Mouse (Mus musculus) Patski (cell line): ENCODE measurements at regions not wholly inside any gene's neighbourhood (a gene's known extent, or its start where the extent isn't known, plus 50 kb on each side); places are given as distances from the start of the nearest gene placed in this dataset.
"Not testable (repeated sequence)": the region's sequence is repeated elsewhere in the genome, so short reads cannot be mapped to it uniquely, and the experiment has no call there.

Experiments
- ATAC-seq: fragments of 100-300 bp; one replicate; pipeline ENCODE4 v1.8.0; 2021
- CTCF ChIA-PET: fragments of 350-600 bp; sonication (Branson Sonifier 250); formaldehyde crosslinking; loops from one replicate; lab custom pipeline; 2022; ENCODE audit warnings: inconsistent platforms; lab: Charles Lee
- POLR2A ChIA-PET: fragments of 350-600 bp; sonication (Branson Sonifier 250); formaldehyde crosslinking; loops from one replicate; lab custom pipeline; 2022; ENCODE audit warnings: antibody characterized with exemption, inconsistent platforms; lab: Charles Lee
- DNase-seq: peaks from one replicate; pipeline ENCODE4 v3.0.0-alpha.2; 2011; ENCODE audit warnings: low read depth, low spot score
- H3K27me3 ChIP-seq: fragments of 371-371 bp; one replicate; pipeline ENCODE4 v1.5.1; 2021
- CTCF ChIP-seq: fragments of 100-300 bp; IDR thresholded peaks from one replicate; pipeline ENCODE4 v1.5.1; 2021
- in situ Hi-C: fragments of 300-500 bp; cut with MboI; formaldehyde crosslinking; loops from 3 replicates; pipeline ENCODE4 v1.11.1; 2018; ENCODE audit warnings: low pct_unique_long_range_greater_than_20kb, mixed read lengths

GRCm38 (mm10) chr15:5846571-5846970 is 453.0 kb upstream of the Dab2 start:
- DNase-seq (no peak), ATAC-seq (no peak)
- in situ Hi-C loops: no loop called here
- ChIA-PET CTCF (no interaction called here), POLR2A (no interaction called here)
- no peak for TF ChIP-seq CTCF
- H3K27me3 ChIP-seq: no peaks in the 10 kb centered on the region

GRCm38 (mm10) chr15:5847413-5848100 is 452.0 kb upstream of the Dab2 start:
- in situ Hi-C loops: no loop called here
- DNase-seq (no peak), ATAC-seq (no peak)
- H3K27me3 ChIP-seq: no peaks in the 10 kb centered on the region
- POLR2A ChIA-PET: no interaction called here
- no peak for TF ChIP-seq CTCF
- CTCF ChIA-PET: interaction anchor here (1.1 kb wide), 1 partner anchor 12 kb away, joined by 5 read pairs; no protein-coding TSS in a partner anchor

DNA sequence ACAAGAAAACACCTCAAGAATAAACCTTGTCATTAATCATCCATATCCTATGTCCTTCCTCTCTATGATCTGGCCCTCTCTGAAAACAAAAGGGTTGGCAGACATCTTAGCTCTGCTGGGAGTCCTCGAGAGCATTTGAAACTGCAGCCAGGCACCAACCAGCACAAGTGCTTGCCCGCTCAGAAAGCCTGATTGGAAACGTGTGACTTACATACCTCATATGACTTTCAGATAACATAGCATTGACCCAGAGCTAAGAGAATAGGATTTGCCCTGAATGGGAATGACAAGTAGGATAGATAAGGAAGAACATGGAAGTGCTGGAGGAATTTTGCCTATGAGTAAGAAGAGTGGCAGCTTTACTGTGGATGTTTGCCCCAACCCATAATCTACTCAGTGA is 447.1 kb upstream of the Dab2 start:
- DNase-seq (no peak), ATAC-seq (no peak)
- TF ChIP-seq CTCF: no peak
- ChIA-PET CTCF (no interaction called here), POLR2A (no interaction called here)
- H3K27me3 ChIP-seq: no peaks in the 10 kb centered on the region
- in situ Hi-C loops: no loop called here

DNA sequence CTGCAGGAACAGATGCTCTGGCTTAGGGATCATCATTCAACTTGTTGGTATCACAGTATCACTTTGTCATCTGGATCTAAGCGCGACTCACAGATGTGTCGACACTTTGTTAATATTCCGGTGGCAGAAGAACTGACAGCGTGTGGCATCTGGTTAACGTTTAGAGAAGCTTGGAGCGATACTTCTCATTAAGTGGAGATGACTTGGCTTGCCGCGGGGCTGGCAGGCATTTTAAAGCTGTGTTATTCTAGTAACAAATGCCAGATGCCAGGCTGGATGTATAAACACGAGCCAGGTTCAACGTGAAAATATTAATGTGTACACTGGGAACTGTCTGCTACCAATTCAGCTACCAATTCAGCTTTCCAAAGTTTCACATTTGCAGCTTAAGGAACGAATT is 430.3 kb upstream of the Dab2 start:
- DNase-seq: no peak
- no peak for TF ChIP-seq CTCF
- ChIA-PET POLR2A (no interaction called here), CTCF (interaction anchor here (1.0 to 1.6 kb wide), 2 partner anchors 10 to 212 kb away, joined by 3 read pairs; no protein-coding TSS in a partner anchor)
- in situ Hi-C loops: no loop called here
- ATAC-seq: no peak
- no peaks in the 10 kb centered on the region for H3K27me3 ChIP-seq

- CTCF ChIA-PET: interaction anchor here (1.0 to 1.6 kb wide), 2 partner anchors 10 to 211 kb away, joined by 3 read pairs; no protein-coding TSS in a partner anchor
- no peaks in the 10 kb centered on the region for H3K27me3 ChIP-seq
- in situ Hi-C loops: no loop called here
- TF ChIP-seq CTCF: no peak
- DNase-seq: no peak
- POLR2A ChIA-PET: no interaction called here
- no peak for ATAC-seq
These were observed 429.7 kb upstream of the Dab2 start for GRCm38 (mm10) chr15:5869866-5870265.

- ChIA-PET POLR2A (no interaction called here), CTCF (no interaction called here)
- H3K27me3 ChIP-seq: no peaks in the 10 kb centered on the region
- no peak for TF ChIP-seq CTCF
- no peak for ATAC-seq
- no peak for DNase-seq
- in situ Hi-C loops: no loop called here
These were observed 427.5 kb upstream of the Dab2 start for GRCm38 (mm10) chr15:5872042-5872441.

- ATAC-seq (no peak), DNase-seq (no peak)
- ChIA-PET CTCF (no interaction called here), POLR2A (no interaction called here)
- in situ Hi-C loops: no loop called here
- H3K27me3 ChIP-seq: no peaks in the 10 kb centered on the region
- no peak for TF ChIP-seq CTCF
These were observed 421.8 kb upstream of the Dab2 start for GRCm38 (mm10) chr15:5877749-5878148.

GRCm38 (mm10) chr15:5891188-5891587 is 408.4 kb upstream of the Dab2 start:
- H3K27me3 ChIP-seq: no peaks in the 10 kb centered on the region
- DNase-seq: no peak
- POLR2A ChIA-PET: no interaction called here
- ATAC-seq: no peak
- no peak for TF ChIP-seq CTCF
- CTCF ChIA-PET: no interaction called here
- in situ Hi-C loops: no loop called here

DNA sequence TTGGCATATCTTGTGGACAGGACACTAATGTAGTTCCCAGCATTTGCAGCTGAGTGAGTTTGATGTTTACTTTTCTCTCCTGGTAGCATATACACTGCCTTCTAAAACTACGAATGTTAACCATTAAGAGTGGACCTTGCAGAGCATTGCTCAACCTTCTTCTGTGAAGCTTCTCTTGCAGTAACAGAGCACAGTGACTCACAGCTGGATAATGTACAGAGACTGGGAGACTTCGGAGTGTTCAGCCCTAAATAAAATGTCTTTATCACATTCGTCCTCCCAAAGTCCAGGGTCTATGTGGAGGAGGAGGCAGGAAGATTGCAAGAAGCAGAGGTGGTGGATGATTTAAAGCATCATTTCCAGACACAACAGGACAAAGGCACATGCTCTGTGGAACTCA is 407.6 kb upstream of the Dab2 start:
- ChIA-PET POLR2A (no interaction called here), CTCF (no interaction called here)
- TF ChIP-seq CTCF: no peak
- H3K27me3 ChIP-seq: no peaks in the 10 kb centered on the region
- in situ Hi-C loops: no loop called here
- no peak for DNase-seq
- ATAC-seq: no peak

DNA sequence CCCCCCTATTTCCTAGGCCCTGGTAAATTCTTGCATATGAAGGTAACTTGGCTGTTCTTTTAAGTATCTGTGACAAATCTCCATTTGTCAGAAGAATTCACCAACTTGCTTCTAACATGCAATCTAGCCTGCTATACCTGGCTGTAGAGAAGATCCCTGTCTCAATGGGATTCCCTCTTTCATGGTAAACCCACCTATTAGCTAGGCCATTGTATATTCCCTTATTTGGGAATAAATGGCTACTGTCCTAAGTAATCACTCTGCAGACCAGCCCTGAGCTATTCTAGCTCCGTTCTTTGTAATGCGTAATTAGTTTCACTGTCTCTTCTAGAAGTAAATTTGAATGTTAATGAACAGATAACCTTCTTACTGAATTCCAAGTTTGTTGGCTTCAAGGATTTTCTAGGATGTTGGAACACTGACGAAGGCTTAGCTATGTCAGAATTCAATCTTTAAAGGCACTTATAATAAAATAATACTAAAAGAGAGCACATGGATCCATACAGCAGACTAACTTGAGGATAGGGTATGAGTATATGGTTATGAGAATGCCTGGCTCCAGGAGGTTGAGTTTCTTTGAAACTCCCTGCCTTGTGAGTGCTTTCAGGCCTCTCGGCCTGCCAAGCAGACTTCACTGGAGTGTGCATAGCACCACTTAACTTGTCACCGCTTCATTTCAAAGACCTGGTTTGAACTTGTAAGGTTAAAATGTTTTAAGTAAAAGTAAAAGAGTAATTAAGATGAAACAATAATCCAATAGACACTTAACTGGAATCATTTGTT is 403.7 kb upstream of the Dab2 start:
- POLR2A ChIA-PET, CTCF ChIA-PET, ATAC-seq, in situ Hi-C loops, DNase-seq, H3K27me3 ChIP-seq: not testable (repeated sequence)

GRCm38 (mm10) chr15:5915261-5915660 is 384.3 kb upstream of the Dab2 start:
- in situ Hi-C loops: loop anchor here (5.0 to 25.0 kb wide), 3 partner anchors 167 to 678 kb away; no protein-coding TSS in a partner anchor

More at GRCm38 (mm10) chr15:5915261-5915660, 384.3 kb upstream of the Dab2 start:
- H3K27me3 ChIP-seq: no peaks in the 10 kb centered on the region
- ChIA-PET POLR2A (no interaction called here), CTCF (interaction anchor here (1.1 to 2.2 kb wide), 6 partner anchors 27 to 679 kb away, joined by 3 to 14 read pairs (median 4); no protein-coding TSS in a partner anchor)
- TF ChIP-seq CTCF: peak; percentile 76
- DNase-seq (no peak), ATAC-seq (no peak)
